Mouse (Mus musculus): ENCODE measurements at regions not wholly inside any gene's neighbourhood (a gene's known extent, or its start where the extent isn't known, plus 50 kb on each side); places are given as distances from the start of the nearest gene placed in this dataset.

GRCm38 (mm10) chr10:111077632-111078031 is 67.7 kb upstream of the Zdhhc17 start:
- DNase-seq (ENCODE audit: low read depth, low spot score) = no peak

GRCm38 (mm10) chr10:111073851-111074430 is 64.0 kb upstream of the Zdhhc17 start:
- no peak for DNase-seq (ENCODE audit: low read depth, low spot score)

- DNase-seq (ENCODE audit: low read depth, low spot score) = no peak
Measured at GRCm38 (mm10) chr10:111073262-111073661, 63.3 kb upstream of the Zdhhc17 start.

- no peak for DNase-seq (ENCODE audit: low read depth, low spot score)
Measured at GRCm38 (mm10) chr10:111072554-111072909, 62.6 kb upstream of the Zdhhc17 start.

GRCm38 (mm10) chr10:111071805-111072553 is 62.0 kb upstream of the Zdhhc17 start:
- no peak for DNase-seq (ENCODE audit: low read depth, low spot score)

GRCm38 (mm10) chr10:111066146-111066545 is 56.2 kb upstream of the Zdhhc17 start:
- DNase-seq (ENCODE audit: low read depth, low spot score) = no peak

GRCm38 (mm10) chr10:111060626-111061025 is 50.7 kb upstream of the Zdhhc17 start:
- DNase-seq (ENCODE audit: low read depth, low spot score) = no peak
